Mouse (Mus musculus): Measurements from ENCODE around the gene Mrps18a. TPM values are rescaled to one million over a fixed set of nuclear protein-coding genes. Genes with fewer than 3 reads are reported as not detected.

The Mrps18a gene
- polyA plus RNA-seq, 1 experiment from 2014 or later = 158 TPM

GRCm38 (mm10) chr17:46152847-46153782, 42.3 kb downstream of the Mrps18a start, which contains the start of gene Mad2l1bp:
Mad2l1bp (minus strand) TSS chr17:46153553.
- Histone ChIP-seq H3K4me3 (ENCODE audit: low read depth, low read length) (peak within 1 kb of the TSS; percentile 44), H3K4me2 (ENCODE audit: low read length) (peak within 1 kb of the TSS; percentile 91), H3K4me1 (ENCODE audit: control insufficient read depth, insufficient read depth, low read length) (peaks cover 11% of the 10 kb centered on the region), H3K9ac (ENCODE audit: low read depth, low read length) (peak within 1 kb of the TSS; percentile 61), H3K27ac (ENCODE audit: low read length) (peak within 1 kb of the TSS; percentile 6; the same call in 1 of the 2 replicates), H3K9me3 (replicated peaks; ENCODE audit: control insufficient read depth, low read length, poor library complexity, severe bottlenecking) (no peaks in the 10 kb centered on the region), H3K27me3 (ENCODE audit: control insufficient read depth, insufficient read depth, low read depth, low read length) (no peaks in the 10 kb centered on the region), H3K36me3 (ENCODE audit: control insufficient read depth, insufficient read depth, low read length) (0 out of 2 replicates have a peak, but pooled peaks cover under 1% of the 10 kb centered on the region)
- ATAC-seq = peak; percentile 92
- 5% methylated on average over 33 of the region's 33 CpGs for WGBS

GRCm38 (mm10) chr17:46154336-46154735, 43.5 kb downstream of the Mrps18a start:
- H3K4me3 ChIP-seq (ENCODE audit: low read depth, low read length) = no peak overlapping the region
- WGBS = 93% methylated on average over 3 of the region's 3 CpGs
- no peak for ATAC-seq
- H3K27ac ChIP-seq (ENCODE audit: low read length) = no peak overlapping the region
- H3K27me3 ChIP-seq (ENCODE audit: control insufficient read depth, insufficient read depth, low read depth, low read length) = no peaks in the 10 kb centered on the region
- no peak overlapping the region for H3K9ac ChIP-seq (ENCODE audit: low read depth, low read length)
- no peak overlapping the region for H3K4me2 ChIP-seq (ENCODE audit: low read length)
- H3K9me3 ChIP-seq (replicated peaks; ENCODE audit: control insufficient read depth, low read length, poor library complexity, severe bottlenecking) = no peaks in the 10 kb centered on the region
- H3K4me1 ChIP-seq (ENCODE audit: control insufficient read depth, insufficient read depth, low read length) = peaks cover 11% of the 10 kb centered on the region
- H3K36me3 ChIP-seq (ENCODE audit: control insufficient read depth, insufficient read depth, low read length) = no peaks in the 10 kb centered on the region

GRCm38 (mm10) chr17:46156680-46157079, 45.9 kb downstream of the Mrps18a start:
- Histone ChIP-seq H3K9me3 (replicated peaks; ENCODE audit: control insufficient read depth, low read length, poor library complexity, severe bottlenecking) (no peaks in the 10 kb centered on the region), H3K27me3 (ENCODE audit: control insufficient read depth, insufficient read depth, low read depth, low read length) (no peaks in the 10 kb centered on the region), H3K27ac (ENCODE audit: low read length) (no peak overlapping the region), H3K4me3 (ENCODE audit: low read depth, low read length) (no peak overlapping the region), H3K9ac (ENCODE audit: low read depth, low read length) (no peak overlapping the region), H3K4me2 (ENCODE audit: low read length) (no peak overlapping the region), H3K36me3 (ENCODE audit: control insufficient read depth, insufficient read depth, low read length) (no peaks in the 10 kb centered on the region), H3K4me1 (ENCODE audit: control insufficient read depth, insufficient read depth, low read length) (peaks cover 20% of the 10 kb centered on the region)
- 86% methylated on average over 5 of the region's 5 CpGs for WGBS
- no peak for ATAC-seq

GRCm38 (mm10) chr17:46157131-46157530, 46.3 kb downstream of the Mrps18a start:
- H3K4me3 ChIP-seq (ENCODE audit: low read depth, low read length) = no peak overlapping the region
- no peaks in the 10 kb centered on the region for H3K9me3 ChIP-seq (replicated peaks; ENCODE audit: control insufficient read depth, low read length, poor library complexity, severe bottlenecking)
- no peak overlapping the region for H3K4me2 ChIP-seq (ENCODE audit: low read length)
- no peaks in the 10 kb centered on the region for H3K27me3 ChIP-seq (ENCODE audit: control insufficient read depth, insufficient read depth, low read depth, low read length)
- no peak overlapping the region for H3K27ac ChIP-seq (ENCODE audit: low read length)
- no peak overlapping the region for H3K9ac ChIP-seq (ENCODE audit: low read depth, low read length)
- peaks cover 24% of the 10 kb centered on the region for H3K4me1 ChIP-seq (ENCODE audit: control insufficient read depth, insufficient read depth, low read length)
- WGBS = 84% methylated on average over 8 of the region's 8 CpGs
- H3K36me3 ChIP-seq (ENCODE audit: control insufficient read depth, insufficient read depth, low read length) = no peaks in the 10 kb centered on the region
- ATAC-seq = no peak

GRCm38 (mm10) chr17:46159236-46159635, 48.5 kb downstream of the Mrps18a start:
- Histone ChIP-seq H3K27me3 (ENCODE audit: control insufficient read depth, insufficient read depth, low read depth, low read length) (no peaks in the 10 kb centered on the region), H3K9ac (ENCODE audit: low read depth, low read length) (no peak overlapping the region), H3K4me1 (ENCODE audit: control insufficient read depth, insufficient read depth, low read length) (peaks cover 26% of the 10 kb centered on the region), H3K9me3 (replicated peaks; ENCODE audit: control insufficient read depth, low read length, poor library complexity, severe bottlenecking) (no peaks in the 10 kb centered on the region), H3K27ac (ENCODE audit: low read length) (no peak overlapping the region), H3K4me2 (ENCODE audit: low read length) (no peak overlapping the region), H3K4me3 (ENCODE audit: low read depth, low read length) (no peak overlapping the region), H3K36me3 (ENCODE audit: control insufficient read depth, insufficient read depth, low read length) (peaks cover under 1% of the 10 kb centered on the region; the same call in 1 of the 2 replicates)
- WGBS = 78% methylated on average over 2 of the region's 2 CpGs
- ATAC-seq = no peak

GRCm38 (mm10) chr17:46160090-46160662, 49.4 kb downstream of the Mrps18a start:
- peak overlapping the region; percentile 84 for H3K4me3 ChIP-seq (ENCODE audit: low read depth, low read length)
- WGBS = under 1% methylated on average over 16 of the region's 16 CpGs
- ATAC-seq = peak; percentile 71

GRCm38 (mm10) chr17:46160686-46161085, 49.9 kb downstream of the Mrps18a start, which contains the start of gene Gtpbp2:
Gtpbp2 (plus strand) TSS chr17:46161032.
- peak within 1 kb of the TSS; percentile 83 for H3K9ac ChIP-seq (ENCODE audit: low read depth, low read length)
- peak within 1 kb of the TSS; percentile 84 for H3K4me3 ChIP-seq (ENCODE audit: low read depth, low read length)
- H3K4me1 ChIP-seq (ENCODE audit: control insufficient read depth, insufficient read depth, low read length) = peaks cover 26% of the 10 kb centered on the region
- ATAC-seq = peak; percentile 96
- under 1% methylated on average over 23 of the region's 23 CpGs for WGBS
- H3K9me3 ChIP-seq (replicated peaks; ENCODE audit: control insufficient read depth, low read length, poor library complexity, severe bottlenecking) = no peaks in the 10 kb centered on the region
- peak within 1 kb of the TSS; percentile 77 for H3K27ac ChIP-seq (ENCODE audit: low read length)
- H3K4me2 ChIP-seq (ENCODE audit: low read length) = peak within 1 kb of the TSS; percentile 92
- H3K36me3 ChIP-seq (ENCODE audit: control insufficient read depth, insufficient read depth, low read length) = peaks cover 11% of the 10 kb centered on the region
- no peaks in the 10 kb centered on the region for H3K27me3 ChIP-seq (ENCODE audit: control insufficient read depth, insufficient read depth, low read depth, low read length)

More at GRCm38 (mm10) chr17:46160090-46160662, 49.4 kb downstream of the Mrps18a start:
- Histone ChIP-seq H3K9me3 (replicated peaks; ENCODE audit: control insufficient read depth, low read length, poor library complexity, severe bottlenecking) (no peaks in the 10 kb centered on the region), H3K4me1 (ENCODE audit: control insufficient read depth, insufficient read depth, low read length) (peaks cover 26% of the 10 kb centered on the region), H3K9ac (ENCODE audit: low read depth, low read length) (peak overlapping the region; percentile 68), H3K27me3 (ENCODE audit: control insufficient read depth, insufficient read depth, low read depth, low read length) (no peaks in the 10 kb centered on the region), H3K4me2 (ENCODE audit: low read length) (peak overlapping the region; percentile 92), H3K27ac (ENCODE audit: low read length) (peak overlapping the region; percentile 77), H3K36me3 (ENCODE audit: control insufficient read depth, insufficient read depth, low read length) (peaks cover 6% of the 10 kb centered on the region)

- peak; percentile 34 for ATAC-seq
- H3K4me1 ChIP-seq (ENCODE audit: control insufficient read depth, insufficient read depth, low read length) = peaks cover 26% of the 10 kb centered on the region
- H3K27me3 ChIP-seq (ENCODE audit: control insufficient read depth, insufficient read depth, low read depth, low read length) = no peaks in the 10 kb centered on the region
- peak overlapping the region; percentile 91 for H3K4me2 ChIP-seq (ENCODE audit: low read length)
- peak overlapping the region; percentile 84 for H3K4me3 ChIP-seq (ENCODE audit: low read depth, low read length)
- peak overlapping the region; percentile 70 for H3K27ac ChIP-seq (ENCODE audit: low read length)
- under 1% methylated on average over 19 of the region's 19 CpGs for WGBS
- peak overlapping the region; percentile 83 for H3K9ac ChIP-seq (ENCODE audit: low read depth, low read length)
- peaks cover 15% of the 10 kb centered on the region for H3K36me3 ChIP-seq (ENCODE audit: control insufficient read depth, insufficient read depth, low read length)
- H3K9me3 ChIP-seq (replicated peaks; ENCODE audit: control insufficient read depth, low read length, poor library complexity, severe bottlenecking) = no peaks in the 10 kb centered on the region
Measured at GRCm38 (mm10) chr17:46161179-46161578, 50.4 kb downstream of the Mrps18a start.

Data from midbrain, embryonic 16.5 days (tissue).